Mouse (Mus musculus) stomach, postnatal 0 days (tissue): ENCODE measurements around the gene Retreg3.

ENCODE experiments used
- CTCF ChIP-seq: IDR thresholded peaks from 2 replicates; pipeline ENCODE4 v1.5.1; 2016; ENCODE audit warnings: antibody characterized with exemption, low read depth, mild to moderate bottlenecking, moderate library complexity
- EP300 ChIP-seq: optimal IDR thresholded peaks from 2 replicates; pipeline ENCODE3; 2016; ENCODE audit warnings: antibody characterized with exemption

DNA sequence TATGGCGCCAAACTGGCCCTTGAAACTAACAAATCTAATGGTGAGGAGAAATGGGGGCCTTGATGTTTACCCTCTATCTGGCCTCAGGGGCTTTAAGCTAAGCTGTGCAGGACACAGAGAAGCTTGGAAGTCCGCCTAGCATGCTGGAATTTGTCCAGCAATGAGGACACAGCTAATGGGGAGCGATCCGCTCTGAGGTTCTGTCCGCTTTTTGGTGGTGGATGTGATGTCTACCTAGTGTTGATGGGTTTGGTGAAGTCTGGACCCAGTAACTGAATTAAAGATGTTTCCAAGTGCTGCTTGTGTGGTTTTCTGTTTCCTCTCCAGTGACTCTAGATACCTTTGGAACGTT, 33.4 kb downstream of the Retreg3 start:
- TF ChIP-seq CTCF (no peak), EP300 (no peak)
